Mouse (Mus musculus) left cerebral cortex, postnatal 25 days (tissue): ENCODE measurements around the gene Mrpl33. TPM values are rescaled to one million over a fixed set of nuclear protein-coding genes. Genes with fewer than 3 reads are reported as not detected.
A peak's percentile ranks its signal among the peaks of the same experiment; 100 is the strongest.

Experiments used
- DNase-seq, 2 experiments: peaks; one replicate each; pipeline ENCODE4 v3.0.0; 2022; ENCODE audit warnings: low spot score in 2 of 2, mixed read lengths in 1 of 2
- intact Hi-C: fragments of 180-260 bp; cut with DNase I; formaldehyde crosslinking; loops from one replicate; pipeline ENCODE4 v1.15.1; 2025
- total RNA-seq, 2 experiments: library from RNA; stranded (reverse); gene quantifications; 2 replicates each; pipeline ENCODE4 v1.2.3; 2021

Gene Mrpl33
- total RNA-seq, 2 experiments from 2014 or later = 92.9 to 96.0 TPM

DNA sequence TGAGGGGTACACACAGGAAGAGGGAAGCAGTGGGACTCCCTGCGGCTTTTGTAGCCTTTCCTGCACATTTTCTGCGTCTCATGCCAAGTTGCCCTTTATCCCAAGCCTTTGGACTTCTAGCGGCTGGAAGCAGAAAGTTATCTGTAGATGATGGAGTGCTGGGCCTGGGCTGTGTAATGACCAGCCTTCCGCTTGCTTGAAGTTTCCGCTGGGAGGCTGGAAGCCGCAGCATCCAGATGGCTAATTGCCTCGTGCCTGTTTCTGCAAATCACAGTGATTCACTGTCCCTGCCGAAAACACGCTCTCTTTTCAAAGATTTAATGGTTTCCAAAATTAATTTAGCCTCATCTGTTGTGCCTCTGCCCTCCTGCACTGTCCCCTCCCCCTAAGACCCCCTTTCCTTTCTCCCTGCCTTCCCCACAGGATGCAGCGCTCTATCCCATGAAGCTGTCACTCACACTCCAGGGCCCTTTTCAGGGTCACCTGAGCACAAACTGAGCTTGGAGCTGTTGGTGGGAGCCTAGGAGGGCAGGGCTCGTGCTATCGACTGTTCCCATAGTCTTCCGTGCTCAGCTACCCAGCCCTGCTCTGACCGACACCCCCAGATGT, 6.9 kb upstream of the Mrpl33 start:
- peak; percentile 35 to 74 for DNase-seq
- intact Hi-C loops = loop anchor here (2.0 to 10.0 kb wide), 5 partner anchors 13 to 445 kb away; no protein-coding TSS in a partner anchor

DNA sequence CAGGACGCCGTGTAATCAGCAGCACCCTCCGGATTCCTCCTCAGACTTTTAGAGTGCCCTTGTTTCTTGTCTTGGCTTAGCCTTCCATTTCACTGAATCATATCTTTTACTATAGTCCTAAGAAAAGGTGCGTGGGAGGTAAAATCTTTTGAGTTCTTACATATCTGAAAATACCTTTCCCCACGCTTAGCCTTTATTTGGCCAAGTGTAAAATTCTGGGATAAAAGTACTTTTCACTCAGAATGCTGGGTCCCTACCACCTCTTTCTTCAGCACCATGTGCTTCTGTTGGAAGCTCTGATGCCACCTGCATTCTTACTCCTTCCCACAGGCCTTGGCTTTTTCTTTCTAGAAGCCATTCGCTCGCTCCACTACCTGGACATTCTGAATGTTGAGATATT, 5.6 kb upstream of the Mrpl33 start:
- intact Hi-C loops = loop anchor here (2.0 to 10.0 kb wide), 5 partner anchors 14 to 444 kb away; no protein-coding TSS in a partner anchor
- peak in 1 of 2 experiments; percentile 91 for DNase-seq

DNA sequence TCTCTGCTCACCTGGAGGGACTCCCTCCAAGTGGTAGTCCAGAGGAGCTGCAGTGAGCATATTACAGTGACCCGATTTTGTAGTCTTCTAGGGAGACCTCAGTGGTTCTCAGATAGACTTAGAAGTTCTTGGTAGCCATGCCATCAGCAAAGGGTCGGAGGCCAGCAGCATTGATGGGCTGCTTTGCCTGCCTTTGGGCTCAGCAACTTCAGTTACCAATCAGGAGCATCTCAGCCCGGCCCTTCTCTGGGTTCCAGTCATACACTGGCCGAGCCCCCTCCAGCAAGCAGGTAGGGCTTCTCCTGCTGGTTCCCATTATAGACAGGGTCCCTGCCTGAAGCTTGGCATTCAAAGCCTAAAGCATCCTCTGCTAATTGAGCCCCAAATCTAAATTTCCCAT, 867 bp upstream of the Mrpl33 start:
- intact Hi-C loops = loop anchor here (2.0 to 10.0 kb wide), 5 partner anchors 25 to 543 kb away; no protein-coding TSS in a partner anchor
- DNase-seq = no peak

DNA sequence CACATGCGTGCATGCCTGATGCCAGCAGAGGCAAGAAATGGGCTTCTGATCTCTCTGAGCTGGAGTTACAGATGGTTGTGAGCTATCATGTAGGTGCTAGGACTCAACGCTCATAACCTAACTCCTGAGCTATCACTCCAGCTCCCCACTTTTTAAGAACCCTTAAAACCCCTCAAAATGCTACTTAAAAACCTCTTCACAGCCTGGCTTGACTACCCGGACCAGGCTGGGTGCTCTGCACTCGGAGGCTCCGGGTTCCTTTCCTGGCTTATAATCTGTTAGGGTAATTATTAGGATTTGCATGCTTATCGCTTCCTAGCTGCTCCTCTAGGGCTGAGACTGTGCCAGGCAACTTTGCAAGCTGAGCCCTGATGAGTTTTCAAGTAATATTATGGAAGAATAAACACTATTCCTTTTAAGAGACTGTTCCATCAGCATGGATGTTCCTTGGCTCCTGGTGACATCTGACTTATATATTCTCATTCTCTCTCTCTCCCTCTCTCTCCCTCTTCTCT, 752 bp downstream of the Mrpl33 start:
- intact Hi-C loops = loop anchor here (2.0 to 10.0 kb wide), 5 partner anchors 27 to 541 kb away; no protein-coding TSS in a partner anchor
- no peak for DNase-seq

DNA sequence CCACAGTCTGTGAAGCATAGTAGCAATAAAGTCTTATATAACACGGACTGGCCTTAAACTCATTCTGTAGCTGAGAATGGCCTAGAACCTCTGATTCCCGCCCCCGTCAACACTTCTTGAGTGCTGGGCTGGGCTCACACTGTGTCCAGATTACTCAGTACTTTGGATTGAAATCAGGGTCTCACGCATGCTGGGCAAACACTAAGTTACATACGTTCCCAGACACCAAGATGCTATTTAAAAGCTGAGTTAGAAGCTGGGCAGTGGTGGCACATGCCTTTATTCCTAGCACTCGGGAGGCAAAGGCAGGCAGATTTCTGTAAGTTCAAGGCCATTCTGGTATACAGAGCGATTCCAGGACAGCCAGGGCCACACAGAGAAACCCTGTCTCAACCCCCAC, 1.4 kb downstream of the Mrpl33 start:
- peak in 1 of 2 experiments; percentile 27 for DNase-seq
- intact Hi-C loops = loop anchor here (5.0 to 10.0 kb wide), 3 partner anchors 36 to 437 kb away; no protein-coding TSS in a partner anchor

DNA sequence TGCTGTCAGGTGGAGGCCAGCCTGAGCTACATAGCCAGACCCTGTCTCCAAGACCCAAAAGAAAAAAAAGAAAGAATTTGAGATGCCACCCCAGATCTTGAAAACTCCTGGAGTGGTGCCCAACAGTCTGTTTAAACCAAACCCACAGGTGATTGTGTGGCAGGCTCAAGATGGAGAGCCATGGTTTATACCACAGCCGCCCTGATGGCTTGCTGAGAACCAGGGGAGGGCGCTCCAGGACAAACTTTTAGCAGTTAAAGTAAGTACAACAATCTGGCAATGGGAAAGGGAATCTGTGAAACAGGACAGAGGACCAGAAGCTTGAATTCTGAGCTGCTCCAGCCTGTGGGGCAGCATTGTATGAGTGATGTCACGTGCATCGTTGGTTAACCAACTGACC, 1.8 kb downstream of the Mrpl33 start:
- intact Hi-C loops = loop anchor here (5.0 to 10.0 kb wide), 3 partner anchors 36 to 436 kb away; no protein-coding TSS in a partner anchor
- DNase-seq = peak in 1 of 2 experiments; percentile 49

DNA sequence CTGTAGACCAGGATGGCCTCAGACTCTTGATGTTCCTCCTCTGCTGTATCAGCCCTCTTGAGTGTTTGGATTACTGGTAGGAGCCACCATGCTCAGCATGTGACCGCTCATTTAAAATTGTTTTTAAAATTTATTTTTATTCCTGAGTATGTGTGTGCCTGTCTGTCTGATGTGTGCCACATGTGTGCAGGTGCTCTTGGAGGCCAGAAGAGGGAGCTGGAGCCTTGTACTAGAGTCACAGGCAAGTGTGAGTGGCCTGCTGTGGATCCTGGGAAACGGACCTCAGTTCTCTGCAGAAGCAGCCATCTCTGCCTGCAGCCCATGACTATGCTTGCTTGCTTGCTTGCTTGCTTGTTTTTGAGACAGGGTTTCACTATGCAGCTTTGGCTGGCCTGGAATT, 2.4 kb downstream of the Mrpl33 start:
- no peak for DNase-seq
- intact Hi-C loops = loop anchor here (5.0 to 10.0 kb wide), 3 partner anchors 37 to 436 kb away; no protein-coding TSS in a partner anchor

DNA sequence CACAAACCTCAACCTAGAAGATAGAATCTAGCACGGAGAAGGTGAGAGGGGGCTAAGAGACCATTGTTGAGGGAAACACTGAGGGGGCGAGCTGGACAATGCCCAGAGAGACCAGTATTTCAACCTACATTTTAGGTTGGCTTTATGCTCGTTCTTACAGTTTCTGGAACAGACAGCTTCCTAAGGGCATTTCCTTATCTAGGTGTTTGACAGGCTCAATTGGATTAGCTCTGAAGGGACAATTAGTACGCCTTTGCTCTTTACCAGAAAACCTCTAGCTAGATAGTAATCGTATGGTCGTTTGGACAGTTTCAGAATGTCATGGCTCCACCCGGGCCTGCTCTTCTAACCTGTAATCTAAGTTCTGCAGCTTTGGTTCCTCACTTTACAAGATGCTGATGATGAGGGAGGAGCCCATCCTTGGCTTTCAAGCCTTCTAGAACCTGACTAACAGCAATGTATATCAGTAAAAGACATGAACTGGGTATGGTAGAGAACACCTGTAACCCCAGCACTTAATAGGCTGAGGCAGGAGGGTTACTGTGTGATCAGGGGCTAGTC, 4.5 kb downstream of the Mrpl33 start:
- intact Hi-C loops = no loop called here
- no peak for DNase-seq

DNA sequence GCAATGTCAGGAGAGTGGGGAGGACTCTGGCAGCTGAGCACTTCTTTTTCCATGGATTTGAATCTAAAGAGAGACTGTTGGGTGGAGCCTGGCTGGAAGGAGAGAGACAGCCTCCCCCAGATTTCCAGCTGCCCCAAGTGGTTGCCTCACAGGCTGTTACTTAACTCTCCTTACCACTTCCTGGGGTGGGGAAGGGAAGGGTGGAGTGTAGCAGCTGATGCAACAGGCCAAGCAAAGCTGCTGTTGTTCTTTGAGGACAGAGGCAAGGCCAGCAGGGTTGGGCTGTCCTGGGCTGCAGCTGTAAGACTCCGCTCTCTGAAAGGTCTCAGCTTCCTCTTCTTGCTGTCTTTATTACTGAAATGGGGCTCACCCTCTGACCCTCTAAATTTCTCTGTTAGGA, 5.6 kb downstream of the Mrpl33 start:
- peak; percentile 36 to 93 for DNase-seq

DNA sequence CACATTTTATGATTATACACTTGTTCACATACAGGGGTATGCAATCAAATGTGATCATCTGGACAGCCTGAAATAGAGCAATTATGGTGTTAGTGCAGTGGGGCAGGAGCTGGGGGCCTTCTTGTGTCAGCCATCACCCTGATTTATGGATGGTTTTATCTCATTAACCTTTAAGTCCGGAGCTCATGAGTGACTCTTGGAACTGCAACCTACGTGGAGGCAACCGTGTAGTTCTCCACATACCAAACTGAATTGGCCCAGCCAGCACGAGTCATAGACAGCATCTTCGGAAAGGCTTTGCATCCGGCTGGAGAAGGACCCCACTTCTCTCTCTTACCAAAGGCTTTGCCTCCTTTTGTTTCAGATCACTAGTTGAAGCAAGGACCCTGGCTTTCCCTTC, 7.0 kb downstream of the Mrpl33 start:
- intact Hi-C loops = no loop called here
- DNase-seq = no peak

More for the DNA sequence above, 5.6 kb downstream of the Mrpl33 start:
- intact Hi-C loops = no loop called here

DNA sequence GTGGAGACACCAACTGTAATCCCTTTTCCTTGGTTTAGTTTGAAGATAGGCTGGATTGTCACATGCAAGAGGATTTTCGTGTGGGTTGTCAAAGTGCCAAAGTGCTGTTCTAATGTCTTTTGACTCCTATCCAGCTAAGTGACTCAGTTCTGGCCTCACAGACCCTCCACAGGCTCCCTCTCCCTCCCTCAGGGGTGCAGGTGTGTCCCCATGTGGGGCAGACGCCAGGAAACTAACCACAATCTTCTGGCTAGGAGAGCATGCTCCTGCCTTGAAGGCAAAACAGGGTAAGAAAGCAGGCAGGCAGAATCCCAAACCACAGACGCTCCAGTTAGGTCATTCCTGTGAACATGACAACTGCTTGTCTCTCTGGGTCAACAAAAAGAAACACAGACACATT, 9.4 kb downstream of the Mrpl33 start:
- intact Hi-C loops = no loop called here
- DNase-seq = no peak

DNA sequence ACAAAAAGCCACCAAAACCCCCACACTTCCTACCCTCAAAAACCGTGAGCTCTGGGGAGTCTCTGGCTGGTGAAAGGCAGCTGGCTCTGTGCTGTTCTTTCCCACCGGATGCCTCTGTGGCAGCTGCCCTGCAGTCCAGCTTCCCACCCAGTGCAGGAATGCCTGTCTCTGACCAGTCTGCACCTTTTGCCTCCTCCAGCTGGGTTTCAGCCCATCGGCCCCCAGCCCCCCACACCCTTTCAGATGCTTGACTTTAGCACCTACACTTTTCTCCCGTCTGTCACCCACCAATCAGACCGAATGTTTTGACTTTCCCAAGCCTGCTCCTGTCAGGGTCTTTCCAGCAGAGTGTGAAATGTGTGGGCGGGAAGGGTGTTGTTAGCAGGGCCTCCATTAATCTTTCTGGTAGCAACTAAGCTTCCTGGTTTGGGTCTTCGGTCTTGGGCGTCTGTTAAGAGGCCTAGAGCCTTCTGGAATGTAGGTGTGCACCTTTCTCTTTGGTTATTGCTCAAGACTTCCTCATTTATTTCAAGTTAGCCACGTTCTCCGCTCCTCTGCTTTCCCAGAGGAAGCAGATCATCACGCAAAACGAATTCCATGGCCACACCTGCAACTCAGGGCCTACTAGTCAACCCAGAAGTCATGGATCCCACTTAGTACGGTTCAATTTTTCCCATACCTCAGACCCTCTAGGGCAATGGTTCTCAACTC, 13.8 kb downstream of the Mrpl33 start:
- DNase-seq = no peak
- intact Hi-C loops = no loop called here

DNA sequence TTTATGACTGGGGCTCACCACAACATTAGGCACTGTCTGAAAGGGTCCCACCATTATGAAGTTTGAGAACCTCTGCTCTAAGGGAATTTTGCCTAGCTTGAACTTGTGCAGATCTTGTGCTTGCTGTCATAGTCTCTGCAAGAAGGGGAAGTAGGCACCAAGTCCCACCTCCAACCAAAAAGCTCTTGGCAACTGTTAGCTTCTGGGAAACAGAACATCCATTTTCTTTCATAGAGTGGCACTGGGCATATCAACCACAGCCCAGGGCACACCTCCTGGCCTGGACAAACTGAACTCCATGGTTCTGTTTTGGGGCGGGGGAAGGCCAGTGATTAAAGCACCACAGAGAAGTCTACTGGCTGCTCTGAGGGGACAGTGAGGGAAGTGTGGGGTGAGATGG, 14.5 kb downstream of the Mrpl33 start:
- intact Hi-C loops = no loop called here

DNA sequence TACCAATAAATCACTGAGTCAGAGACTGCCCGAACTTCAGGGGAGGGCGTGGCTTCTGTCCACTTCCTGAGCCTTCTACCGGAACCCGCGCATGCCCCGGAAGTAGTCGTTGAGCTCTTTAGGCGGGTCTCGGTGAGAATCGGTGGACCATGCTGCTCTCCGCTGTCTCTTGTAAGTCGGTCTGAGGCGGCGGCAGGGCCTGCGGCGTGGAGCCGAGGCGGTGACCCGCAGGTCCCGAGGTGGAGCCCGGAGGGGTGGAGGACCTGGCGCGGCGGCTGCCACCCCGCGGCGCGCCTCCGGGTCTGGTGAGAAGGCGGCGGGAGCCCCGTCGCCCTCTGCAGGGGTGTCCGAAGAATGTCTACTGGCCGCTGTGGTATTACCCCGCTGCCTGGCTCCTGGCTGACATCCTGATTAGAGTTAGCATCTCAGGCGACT, 17.1 kb downstream of the Mrpl33 start:
- DNase-seq = peak; percentile 82 to 85
- intact Hi-C loops = no loop called here

More for the DNA sequence above, 14.5 kb downstream of the Mrpl33 start:
- no peak for DNase-seq

DNA sequence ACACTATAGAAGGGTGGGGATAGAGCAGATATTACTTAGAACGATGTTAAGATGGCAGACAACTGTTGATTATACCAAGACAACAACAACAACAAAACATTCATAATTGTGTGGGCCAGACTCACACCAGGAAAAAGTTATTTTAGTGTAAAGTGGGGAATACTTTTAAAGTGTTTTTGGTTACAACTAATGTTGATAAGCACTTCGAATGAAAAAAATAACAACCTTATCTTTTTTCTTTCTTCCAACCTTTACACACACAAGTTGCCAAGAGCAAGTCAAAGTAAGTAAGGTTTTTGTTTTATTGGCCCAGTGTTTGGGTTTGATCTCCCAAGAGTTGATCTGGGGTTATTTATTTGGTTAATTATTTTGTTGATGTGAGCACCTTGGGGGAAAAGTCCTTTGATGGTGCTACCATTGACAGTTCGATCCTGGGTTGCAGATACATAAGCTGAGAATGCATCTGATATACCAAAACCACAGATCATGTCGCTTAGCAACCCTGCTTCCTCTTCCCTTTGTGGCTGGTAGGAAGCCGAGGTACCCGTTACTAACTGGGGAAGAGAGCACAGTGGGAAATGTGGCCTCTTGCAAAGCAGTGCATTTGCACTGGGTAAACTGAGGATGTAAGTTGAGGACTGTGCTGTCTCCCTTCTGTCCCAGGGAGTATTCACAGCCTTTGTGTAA, 17.7 kb downstream of the Mrpl33 start:
- intact Hi-C loops = no loop called here
- no peak for DNase-seq

DNA sequence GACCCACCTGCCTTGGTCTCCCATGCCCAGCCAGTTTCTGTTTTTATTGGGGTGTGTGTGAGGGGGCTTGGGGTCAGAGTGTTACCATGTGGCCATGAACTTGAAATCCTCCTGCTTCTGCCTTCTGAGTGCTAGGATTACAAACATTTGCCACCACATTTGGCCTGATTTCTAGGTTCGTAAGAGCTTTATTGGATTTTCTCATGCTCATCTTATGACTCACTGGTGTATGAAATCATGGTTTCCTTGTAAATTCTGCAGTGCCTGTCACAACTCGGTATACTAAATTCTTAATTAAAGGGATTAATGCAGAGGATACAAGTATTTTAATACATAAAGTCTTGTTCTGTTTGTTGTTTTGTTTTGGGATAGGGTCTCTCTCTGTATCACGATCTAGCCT, 23.6 kb downstream of the Mrpl33 start:
- intact Hi-C loops = no loop called here
- DNase-seq = no peak

DNA sequence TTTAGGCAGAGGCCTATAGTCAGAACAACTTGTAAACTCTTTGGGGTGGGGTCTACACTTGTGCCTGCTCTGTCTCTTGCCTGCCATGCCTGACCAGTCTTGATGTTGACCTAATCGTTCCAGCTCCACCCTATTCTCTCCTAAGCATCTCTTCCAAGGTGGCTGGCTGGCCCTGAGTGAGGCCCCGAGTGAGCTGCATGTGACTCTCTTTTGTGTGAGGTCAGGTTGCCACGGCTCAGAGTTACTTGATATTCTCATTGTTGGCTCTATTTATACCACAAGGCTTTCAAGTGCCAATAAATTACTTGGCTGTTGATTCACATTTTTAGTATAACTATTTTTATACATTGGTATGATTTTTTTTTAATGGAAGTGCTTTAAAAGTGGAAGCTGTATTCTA, 30.4 kb downstream of the Mrpl33 start:
- intact Hi-C loops = no loop called here
- no peak for DNase-seq

DNA sequence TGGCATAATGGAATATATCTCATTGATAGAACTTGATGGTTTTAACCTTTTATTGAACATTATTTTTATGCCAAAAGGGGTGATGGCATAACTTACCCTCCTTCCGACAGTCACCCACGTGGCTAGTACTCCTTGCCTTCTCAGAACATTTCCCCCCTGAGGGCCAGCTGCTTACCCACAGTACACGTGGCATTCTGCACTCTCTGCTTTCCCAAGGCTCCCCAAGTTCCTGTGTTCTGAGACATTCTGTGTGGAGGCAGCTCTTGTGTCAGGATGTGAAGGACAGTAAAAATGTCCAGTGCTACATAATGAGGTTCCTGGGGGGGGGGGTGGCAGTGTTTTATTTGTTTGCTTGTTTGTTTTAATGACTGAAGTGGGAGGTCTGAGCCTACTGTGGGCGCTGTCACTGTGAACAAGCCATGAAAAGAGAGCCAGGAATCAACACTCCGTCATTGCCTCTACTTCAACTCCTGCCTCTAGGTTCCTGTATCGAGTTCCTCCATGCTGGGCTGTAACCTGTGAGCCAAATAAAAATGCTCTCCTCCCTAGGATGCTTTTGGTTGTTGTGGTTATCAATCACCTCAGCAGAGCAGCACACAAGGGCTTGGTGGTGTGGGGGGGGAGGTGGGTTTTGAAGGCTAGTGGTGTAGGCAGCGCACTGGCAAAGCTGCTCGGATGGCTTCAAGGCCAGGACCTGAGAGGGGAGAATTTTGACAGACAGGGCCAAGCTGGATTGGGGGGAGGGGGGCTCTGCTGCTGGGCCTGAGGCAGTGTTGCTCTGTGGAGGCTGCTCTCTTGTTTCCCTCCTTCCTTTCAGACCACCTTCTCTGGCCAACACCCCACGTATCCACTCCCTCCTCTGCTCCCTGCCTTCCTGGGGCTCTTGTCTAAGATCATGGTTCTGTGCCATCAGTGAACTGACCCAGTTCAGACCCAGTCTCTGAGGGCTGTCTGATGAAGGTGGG, 31.1 kb downstream of the Mrpl33 start:
- intact Hi-C loops = no loop called here
- no peak for DNase-seq

DNA sequence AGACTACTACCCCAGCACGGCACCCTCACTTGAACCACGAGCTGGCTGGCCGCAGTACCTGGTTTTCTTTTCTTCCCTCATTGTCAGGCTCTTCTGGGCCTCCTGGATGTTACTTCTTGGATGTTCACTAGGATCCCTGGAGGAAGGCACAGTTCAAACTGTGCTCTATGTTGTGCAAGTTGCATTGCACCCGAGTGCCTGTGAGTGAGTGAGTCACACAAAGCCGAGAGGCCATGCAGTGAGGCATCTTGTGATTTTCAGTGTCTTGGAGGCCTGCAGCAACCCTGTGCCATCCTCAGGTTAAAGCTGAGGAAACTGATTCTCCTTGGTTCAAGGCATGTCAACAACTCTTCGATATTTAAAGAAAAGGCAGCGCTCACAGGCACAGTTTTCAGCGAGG, 31.8 kb downstream of the Mrpl33 start:
- intact Hi-C loops = no loop called here
- DNase-seq = no peak
